Mouse (Mus musculus) G1E (cell line): ENCODE measurements around the gene Il1a.

Source experiments
- CTCF ChIP-seq: IDR thresholded peaks from 2 replicates; pipeline ENCODE4 v1.5.1; 2012; ENCODE audit warnings: low read depth, low read length, inconsistent platforms, mixed read lengths
- GATA1 ChIP-seq: IDR thresholded peaks from 2 replicates; pipeline ENCODE4 v1.6.1; 2012; ENCODE audit warnings: borderline replicate concordance, low read length, inconsistent platforms, mixed read lengths
- GATA2 ChIP-seq: IDR thresholded peaks from 2 replicates; pipeline ENCODE4 v1.6.1; 2012; ENCODE audit warnings: low read depth, low read length, inconsistent platforms, borderline replicate concordance
- POLR2AphosphoS5 ChIP-seq: IDR thresholded peaks from 2 replicates; pipeline ENCODE4 v1.6.1; 2012; ENCODE audit warnings: low read depth, low read length, inconsistent platforms; ENCODE audit not compliant: insufficient replicate concordance

DNA sequence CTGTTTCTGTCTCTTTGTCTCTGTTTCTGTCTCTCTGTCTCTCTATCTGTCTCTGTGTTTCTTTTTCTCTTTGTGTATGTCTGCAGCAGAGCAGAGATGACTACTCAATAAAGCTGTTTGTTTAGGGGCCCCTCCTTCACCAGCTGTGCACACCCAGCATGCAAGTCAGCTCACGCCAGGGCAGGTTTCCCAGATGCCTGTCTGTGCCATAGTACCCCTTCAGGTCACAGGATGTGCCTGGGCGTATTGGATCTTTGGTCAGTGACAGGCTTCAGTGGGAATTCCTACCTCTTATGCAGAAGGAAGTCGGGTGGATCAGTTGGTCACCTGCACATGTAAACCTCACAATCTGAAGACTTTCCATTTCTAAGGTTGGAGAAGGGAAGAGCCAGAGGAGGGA lies 14.4 kb upstream of the Il1a start:
- TF ChIP-seq CTCF (no peak), POLR2AphosphoS5 (no peak), GATA1 (no peak), GATA2 (no peak)
